Mouse (Mus musculus): ENCODE results near the gene Elof1. TPM values are rescaled to one million over a fixed set of nuclear protein-coding genes. Genes with fewer than 3 reads are reported as not detected.
"Not testable (repeated sequence)": the region's sequence is repeated elsewhere in the genome, so short reads cannot be mapped to it uniquely, and the experiment has no call there.

The Elof1 gene
- 101 and 117 TPM in 2 replicates for polyA plus RNA-seq (2012; ENCODE audit: insufficient read depth, insufficient read length, missing spikeins)

DNA sequence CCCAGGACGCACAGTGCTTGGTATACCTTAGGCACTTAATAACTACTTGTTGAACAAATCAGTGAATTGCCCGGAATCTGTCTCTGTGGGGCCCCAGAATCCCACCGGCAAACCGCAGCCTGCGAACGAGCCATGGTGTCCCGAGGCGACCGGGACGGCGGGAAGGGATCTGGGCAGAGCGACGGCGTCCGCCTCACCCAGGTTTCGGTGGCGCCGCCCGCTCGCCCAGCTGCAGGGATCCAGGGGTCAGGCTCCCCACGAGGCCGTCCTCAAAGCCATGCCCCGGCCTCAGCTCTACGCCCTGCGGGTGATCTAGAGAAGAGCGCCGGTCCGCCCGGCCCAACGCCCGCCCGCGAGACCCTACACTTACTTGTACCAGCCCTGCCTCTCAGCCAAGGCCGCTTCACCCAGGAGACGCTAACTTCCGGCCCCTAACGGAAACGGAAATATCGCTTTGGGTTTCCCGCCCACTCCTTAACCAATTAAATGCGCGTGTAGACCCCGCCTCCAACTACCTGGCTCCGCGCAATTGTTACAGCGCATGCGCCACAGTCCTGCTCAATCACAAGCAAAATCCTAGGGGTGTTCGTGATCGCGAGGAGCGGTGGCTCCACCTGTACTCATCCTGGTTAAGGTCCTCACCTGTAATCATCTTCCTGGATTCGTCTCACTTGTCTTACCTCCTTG, at the start of gene Elof1:
TSS of gene Elof1 (minus strand) at position 433 of the 687 bp plus-strand sequence.
- peak within 1 kb of the TSS; percentile 89 for H3K4me3 ChIP-seq (ENCODE audit: insufficient read depth, low read depth, low read length)
- peak within 1 kb of the TSS; percentile 43 for H3K27ac ChIP-seq (replicated peaks; ENCODE audit: low read depth, low read length)
- H3K4me1 ChIP-seq (ENCODE audit: control insufficient read depth, insufficient read depth, insufficient read length, low read length), result peaks cover 14% of the 10 kb centered on the region; the same call in 1 of the 2 replicates

GRCm38 (mm10) chr9:22166686-22167085, 49.7 kb upstream of the Elof1 start:
- H3K4me3 ChIP-seq (ENCODE audit: insufficient read depth, low read depth, low read length), result no peak overlapping the region

DNA sequence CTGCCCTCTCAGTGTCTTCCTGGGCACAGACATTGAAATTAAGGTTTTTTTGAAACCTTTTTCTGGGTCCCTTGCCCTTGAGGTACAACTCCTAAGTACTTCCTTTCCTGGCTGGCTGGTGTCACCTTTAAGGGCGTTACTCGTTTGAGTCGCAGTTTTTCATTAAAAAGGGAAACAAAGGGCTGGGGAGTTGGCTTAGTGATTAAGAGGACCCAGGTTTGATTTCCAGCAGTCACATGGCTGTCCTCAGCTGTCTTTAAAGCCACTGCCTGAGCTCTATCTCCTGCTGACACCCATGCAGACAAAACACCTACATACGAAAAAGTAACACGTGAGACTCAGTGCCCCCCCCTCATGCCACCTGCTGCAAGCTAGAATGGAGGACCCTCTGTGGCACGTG, 49.0 kb upstream of the Elof1 start:
- no peaks in the 10 kb centered on the region for H3K4me1 ChIP-seq (ENCODE audit: control insufficient read depth, insufficient read depth, insufficient read length, low read length)

More at GRCm38 (mm10) chr9:22166686-22167085, 49.7 kb upstream of the Elof1 start:
- H3K27ac ChIP-seq (replicated peaks; ENCODE audit: low read depth, low read length), result no peak overlapping the region
- H3K4me1 ChIP-seq (ENCODE audit: control insufficient read depth, insufficient read depth, insufficient read length, low read length), result no peaks in the 10 kb centered on the region

DNA sequence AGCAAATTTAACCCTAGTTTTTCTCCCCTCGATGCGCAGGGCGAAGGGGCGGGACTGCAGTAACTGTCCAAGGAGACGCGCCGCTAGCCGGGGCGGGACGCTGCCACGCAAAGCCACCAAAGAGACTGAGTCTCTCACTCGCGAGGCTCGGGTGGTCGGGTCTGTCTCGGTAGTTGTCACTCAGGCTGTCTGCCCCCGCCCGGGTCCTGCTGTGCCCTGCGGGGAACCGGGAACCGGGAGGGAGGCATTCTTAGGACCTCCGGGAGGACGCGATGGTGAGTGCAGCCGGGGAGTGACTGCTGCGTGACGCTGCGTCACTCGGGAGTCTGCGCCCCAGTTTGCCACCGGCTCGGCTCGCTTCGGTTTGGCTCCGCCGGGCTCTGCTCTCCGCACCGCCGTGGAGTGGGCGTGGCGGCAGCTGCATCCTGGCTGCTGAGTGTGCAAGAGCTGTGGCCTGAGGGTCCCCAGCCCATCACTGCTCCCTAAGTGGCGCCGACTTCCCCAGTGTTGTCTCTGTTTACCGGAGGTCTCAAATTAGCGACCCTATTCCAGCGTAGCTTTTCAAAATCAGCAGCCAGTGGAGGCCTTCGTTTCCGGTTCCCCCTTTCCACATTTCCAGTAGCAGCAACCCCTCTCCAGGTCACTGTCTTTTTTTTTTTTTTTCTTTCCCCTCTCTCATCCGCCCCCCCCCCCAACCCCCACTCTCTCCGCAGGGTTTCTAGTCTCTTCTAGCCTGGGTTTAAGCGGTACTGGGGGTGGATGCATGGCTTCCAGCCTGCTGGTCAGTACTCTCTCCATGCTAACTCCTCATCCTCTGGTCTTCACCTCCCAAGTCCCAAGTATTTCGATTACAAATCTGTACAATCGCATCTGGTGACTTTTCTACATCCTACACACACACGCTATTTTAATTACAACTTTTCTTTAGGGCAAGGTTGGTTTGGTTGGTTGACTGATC, 48.0 kb upstream of the Elof1 start:
- H3K27ac ChIP-seq (replicated peaks; ENCODE audit: low read depth, low read length), result no peak overlapping the region
- no peaks in the 10 kb centered on the region for H3K4me1 ChIP-seq (ENCODE audit: control insufficient read depth, insufficient read depth, insufficient read length, low read length)
- H3K4me3 ChIP-seq (ENCODE audit: insufficient read depth, low read depth, low read length), result peak overlapping the region; percentile 80

More for the DNA sequence above, 49.0 kb upstream of the Elof1 start:
- H3K27ac ChIP-seq (replicated peaks; ENCODE audit: low read depth, low read length), result no peak overlapping the region
- no peak overlapping the region for H3K4me3 ChIP-seq (ENCODE audit: insufficient read depth, low read depth, low read length)

DNA sequence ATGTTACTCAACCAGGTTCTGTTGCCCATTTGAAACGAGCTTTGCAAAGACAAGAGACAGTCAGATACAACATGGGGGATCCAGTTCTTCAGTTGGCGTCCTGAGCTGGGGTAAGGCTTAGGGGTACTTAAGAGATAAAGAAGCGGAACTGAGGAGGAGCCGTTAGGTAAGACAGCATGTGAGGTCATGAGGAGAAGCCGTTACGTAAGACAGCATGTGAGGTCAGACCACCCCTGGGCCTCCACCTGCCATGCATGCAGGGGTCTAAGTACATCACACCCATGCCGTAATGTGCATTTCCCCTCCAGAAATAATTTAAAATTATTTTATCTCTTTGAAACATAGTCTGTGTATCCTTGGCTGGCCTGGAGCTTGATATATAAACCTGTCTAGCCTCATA, 45.9 kb upstream of the Elof1 start:
- Histone ChIP-seq H3K4me3 (ENCODE audit: insufficient read depth, low read depth, low read length) (no peak overlapping the region), H3K27ac (replicated peaks; ENCODE audit: low read depth, low read length) (no peak overlapping the region), H3K4me1 (ENCODE audit: control insufficient read depth, insufficient read depth, insufficient read length, low read length) (no peaks in the 10 kb centered on the region)

GRCm38 (mm10) chr9:22162305-22162704, 45.3 kb upstream of the Elof1 start:
- Histone ChIP-seq H3K4me3 (ENCODE audit: insufficient read depth, low read depth, low read length) (no peak overlapping the region), H3K27ac (replicated peaks; ENCODE audit: low read depth, low read length) (no peak overlapping the region), H3K4me1 (ENCODE audit: control insufficient read depth, insufficient read depth, insufficient read length, low read length) (peaks cover 4% of the 10 kb centered on the region)

DNA sequence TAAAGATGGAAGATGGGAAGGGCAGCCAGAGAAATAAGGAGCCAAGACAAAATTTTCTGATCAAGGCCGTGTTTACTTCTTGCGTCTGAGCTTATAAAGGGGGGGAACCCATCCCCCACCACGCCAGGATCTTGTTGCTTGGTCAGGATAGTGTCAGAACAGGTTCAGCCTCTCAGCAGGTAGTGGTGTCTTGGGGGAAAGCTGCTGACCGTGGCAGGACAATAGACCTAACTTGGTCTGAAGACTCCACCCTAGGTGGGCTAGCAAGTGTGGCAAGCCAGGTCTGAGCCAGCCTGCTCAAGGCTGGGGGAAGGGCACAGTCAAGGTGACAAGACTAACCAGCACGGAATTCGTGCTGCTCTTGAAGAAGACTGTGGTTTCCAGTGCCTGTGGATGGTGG, 44.3 kb upstream of the Elof1 start:
- H3K4me3 ChIP-seq (ENCODE audit: insufficient read depth, low read depth, low read length), result no peak overlapping the region

GRCm38 (mm10) chr9:22157516-22158265, 40.7 kb upstream of the Elof1 start:
- peak overlapping the region; percentile 96 for H3K4me3 ChIP-seq (ENCODE audit: insufficient read depth, low read depth, low read length)
- H3K4me1 ChIP-seq (ENCODE audit: control insufficient read depth, insufficient read depth, insufficient read length, low read length), result peaks cover 4% of the 10 kb centered on the region
- H3K27ac ChIP-seq (replicated peaks; ENCODE audit: low read depth, low read length), result no peak overlapping the region

More for the DNA sequence above, 44.3 kb upstream of the Elof1 start:
- Histone ChIP-seq H3K4me1 (ENCODE audit: control insufficient read depth, insufficient read depth, insufficient read length, low read length) (peaks cover 4% of the 10 kb centered on the region), H3K27ac (replicated peaks; ENCODE audit: low read depth, low read length) (no peak overlapping the region)

DNA sequence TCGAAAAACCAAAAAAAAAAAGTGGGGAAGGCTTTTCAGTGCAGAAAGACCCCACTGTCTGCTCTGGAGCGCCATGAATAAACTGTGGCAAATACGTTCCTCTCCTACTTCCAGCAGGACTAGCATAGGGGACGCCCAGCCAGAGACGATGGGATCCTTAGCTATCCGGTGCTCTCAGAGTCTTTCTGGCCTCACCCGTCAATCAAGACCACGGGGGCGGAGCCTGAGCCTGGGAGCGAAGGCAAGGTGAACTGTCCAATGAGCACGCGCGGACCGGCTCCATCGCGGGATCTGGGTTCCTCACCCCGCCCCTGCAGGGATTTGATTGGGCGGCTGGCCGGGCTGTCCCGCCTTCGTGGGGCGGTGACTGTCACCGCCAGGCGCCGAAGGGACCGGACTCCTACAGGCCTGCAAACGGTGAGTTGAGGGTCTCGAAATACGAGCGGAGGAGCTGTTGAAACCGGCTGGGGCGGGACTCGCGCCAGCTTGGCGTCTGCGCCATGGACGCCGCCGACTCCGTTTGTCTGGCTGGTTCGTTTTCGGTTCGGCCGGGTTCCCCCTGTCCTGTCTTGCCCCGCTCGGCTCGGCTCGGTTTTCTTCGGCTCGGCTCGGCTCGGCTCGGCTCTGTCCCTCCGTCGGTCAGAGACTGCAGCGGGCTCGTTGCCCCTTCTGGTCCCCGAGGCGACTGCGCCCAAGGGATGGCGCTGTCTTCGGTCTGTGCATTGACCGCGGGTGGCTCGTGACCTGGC, 39.7 kb upstream of the Elof1 start, which contains the start of gene Pigyl:
TSS of gene Pigyl (plus strand) at position 350 of the 749 bp plus-strand sequence.
- Histone ChIP-seq H3K4me3 (ENCODE audit: insufficient read depth, low read depth, low read length) (peak within 1 kb of the TSS; percentile 96), H3K27ac (replicated peaks; ENCODE audit: low read depth, low read length) (peak within 1 kb of the TSS; percentile 84), H3K4me1 (ENCODE audit: control insufficient read depth, insufficient read depth, insufficient read length, low read length) (peaks cover 4% of the 10 kb centered on the region)

DNA sequence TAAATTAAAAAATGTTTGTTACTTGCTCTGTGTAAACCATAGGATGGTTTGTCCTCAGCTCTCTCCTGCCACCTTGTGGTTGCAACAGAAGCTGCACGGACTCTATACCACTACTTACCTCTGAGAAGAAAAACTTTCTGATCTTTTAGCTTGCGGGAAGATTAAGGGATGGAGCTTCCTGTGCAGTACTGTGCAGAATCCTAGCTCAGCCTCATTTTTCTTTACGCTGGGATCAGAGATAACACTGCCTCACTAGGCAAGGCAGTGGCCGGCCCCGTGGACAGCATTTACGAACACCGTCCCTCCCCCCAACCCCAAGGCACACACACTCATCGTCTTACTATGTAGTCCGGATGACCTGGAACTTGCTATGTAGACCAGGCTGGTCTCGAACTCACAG, 38.6 kb upstream of the Elof1 start:
- Histone ChIP-seq H3K4me3 (ENCODE audit: insufficient read depth, low read depth, low read length) (peak overlapping the region; percentile 43), H3K4me1 (ENCODE audit: control insufficient read depth, insufficient read depth, insufficient read length, low read length) (peaks cover 4% of the 10 kb centered on the region), H3K27ac (replicated peaks; ENCODE audit: low read depth, low read length) (no peak overlapping the region)

DNA sequence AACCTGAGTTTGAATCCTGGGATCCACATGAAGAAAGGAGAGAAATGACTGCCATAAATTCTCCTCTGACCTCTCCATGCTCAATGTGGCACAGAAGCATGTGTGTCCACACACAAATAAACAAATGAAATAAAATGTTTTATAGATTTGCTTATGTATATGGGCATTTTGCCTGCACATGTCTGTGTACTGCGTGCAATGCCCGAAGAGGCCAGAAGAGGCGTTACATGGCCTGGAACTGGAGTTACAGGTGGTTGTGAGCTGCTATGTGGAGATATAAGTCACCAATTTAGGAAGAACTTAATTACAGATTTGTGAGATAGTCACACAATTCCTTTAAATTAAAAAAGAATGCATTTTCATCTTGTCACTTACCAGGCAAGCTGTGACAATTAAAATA, 36.8 kb upstream of the Elof1 start:
- H3K4me3 ChIP-seq (ENCODE audit: insufficient read depth, low read depth, low read length), result no peak overlapping the region
- peaks cover 4% of the 10 kb centered on the region for H3K4me1 ChIP-seq (ENCODE audit: control insufficient read depth, insufficient read depth, insufficient read length, low read length)
- no peak overlapping the region for H3K27ac ChIP-seq (replicated peaks; ENCODE audit: low read depth, low read length)

- Histone ChIP-seq H3K27ac (replicated peaks; ENCODE audit: low read depth, low read length) (no peak overlapping the region), H3K4me3 (ENCODE audit: insufficient read depth, low read depth, low read length) (no peak overlapping the region), H3K4me1 (ENCODE audit: control insufficient read depth, insufficient read depth, insufficient read length, low read length) (no peaks in the 10 kb centered on the region)
Measured at GRCm38 (mm10) chr9:22150946-22151345, 34.0 kb upstream of the Elof1 start.

GRCm38 (mm10) chr9:22150249-22150693, 33.3 kb upstream of the Elof1 start:
- not testable (repeated sequence) for H3K4me3 ChIP-seq (ENCODE audit: insufficient read depth, low read depth, low read length); H3K4me1 ChIP-seq (ENCODE audit: control insufficient read depth, insufficient read depth, insufficient read length, low read length); H3K27ac ChIP-seq (replicated peaks; ENCODE audit: low read depth, low read length)

All from brown adipose tissue, adult 24 weeks (tissue).